Mouse (Mus musculus): ENCODE results near the gene Camta1. TPM values are rescaled to one million over a fixed set of nuclear protein-coding genes. Genes with fewer than 3 reads are reported as not detected.

The Camta1 gene
- total RNA-seq, 2 experiments from 2014 or later, result 234 to 244 TPM

GRCm38 (mm10) chr4:151263786-151264414, 597.8 kb downstream of the Camta1 start:
- intact Hi-C loops (cut with DNase I), result no loop called here
- DNase-seq (ENCODE audit: low spot score), result no peak

DNA sequence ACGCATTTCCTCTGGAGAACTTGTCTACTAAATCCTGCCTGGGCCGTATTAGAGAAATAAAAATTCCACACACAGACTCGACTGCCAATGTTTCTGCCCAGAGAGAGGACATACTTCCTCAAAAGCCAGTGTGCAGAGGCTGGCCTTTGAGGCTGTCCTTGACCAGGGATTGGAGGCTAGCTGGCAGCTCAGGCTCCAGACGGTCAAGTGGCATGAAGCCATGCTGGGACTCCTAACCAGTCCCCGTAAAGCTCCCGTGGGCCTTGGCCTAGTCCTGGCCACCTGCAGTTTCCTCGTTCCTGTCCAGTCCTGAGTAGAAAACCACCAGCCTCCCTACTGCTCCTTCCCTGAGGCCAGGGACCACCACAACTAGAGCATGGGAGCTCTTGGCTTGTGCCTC, 598.6 kb downstream of the Camta1 start:
- no peak for DNase-seq (ENCODE audit: low spot score)
- intact Hi-C loops (cut with DNase I), result no loop called here

DNA sequence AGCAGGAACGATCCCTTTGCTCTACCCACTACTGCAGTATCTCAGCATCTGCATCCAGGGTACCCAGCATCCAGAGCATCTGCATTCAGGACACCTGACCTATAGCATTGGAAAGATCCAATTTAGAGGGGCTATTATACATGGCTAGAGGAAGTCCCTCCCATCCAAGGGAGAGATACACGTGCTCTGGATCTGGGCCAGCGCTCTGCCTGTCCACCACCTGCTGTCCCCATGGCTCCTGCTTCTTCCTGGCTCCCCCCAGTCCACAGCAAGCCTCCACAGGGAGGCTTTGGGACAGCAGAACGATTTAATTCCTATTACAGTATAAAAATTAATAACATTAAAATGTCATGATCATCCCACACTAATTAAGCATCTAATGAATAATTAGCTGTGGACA, 605.1 kb downstream of the Camta1 start:
- no peak for DNase-seq (ENCODE audit: low spot score)
- intact Hi-C loops (cut with DNase I), result no loop called here

DNA sequence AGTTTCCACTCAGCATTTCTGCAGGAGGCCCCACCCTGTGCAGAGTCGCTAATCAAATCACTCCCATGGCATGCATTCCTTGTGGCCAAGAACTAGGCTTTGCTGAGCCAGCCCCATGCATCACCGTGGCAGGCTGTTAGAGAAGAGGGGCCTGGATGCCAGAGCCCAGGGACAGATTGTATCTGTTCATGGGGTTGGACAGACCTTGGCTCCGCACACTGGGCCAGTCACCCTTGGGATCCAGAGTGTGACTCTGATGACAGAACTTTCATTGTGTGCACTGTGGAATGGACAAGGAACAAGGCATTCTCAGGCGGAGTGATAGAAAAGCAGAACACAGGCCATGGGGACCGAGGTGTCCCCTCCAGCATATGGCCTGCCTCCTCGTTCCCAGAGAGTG, 610.9 kb downstream of the Camta1 start:
- intact Hi-C loops (cut with DNase I), result no loop called here
- DNase-seq (ENCODE audit: low spot score), result no peak

DNA sequence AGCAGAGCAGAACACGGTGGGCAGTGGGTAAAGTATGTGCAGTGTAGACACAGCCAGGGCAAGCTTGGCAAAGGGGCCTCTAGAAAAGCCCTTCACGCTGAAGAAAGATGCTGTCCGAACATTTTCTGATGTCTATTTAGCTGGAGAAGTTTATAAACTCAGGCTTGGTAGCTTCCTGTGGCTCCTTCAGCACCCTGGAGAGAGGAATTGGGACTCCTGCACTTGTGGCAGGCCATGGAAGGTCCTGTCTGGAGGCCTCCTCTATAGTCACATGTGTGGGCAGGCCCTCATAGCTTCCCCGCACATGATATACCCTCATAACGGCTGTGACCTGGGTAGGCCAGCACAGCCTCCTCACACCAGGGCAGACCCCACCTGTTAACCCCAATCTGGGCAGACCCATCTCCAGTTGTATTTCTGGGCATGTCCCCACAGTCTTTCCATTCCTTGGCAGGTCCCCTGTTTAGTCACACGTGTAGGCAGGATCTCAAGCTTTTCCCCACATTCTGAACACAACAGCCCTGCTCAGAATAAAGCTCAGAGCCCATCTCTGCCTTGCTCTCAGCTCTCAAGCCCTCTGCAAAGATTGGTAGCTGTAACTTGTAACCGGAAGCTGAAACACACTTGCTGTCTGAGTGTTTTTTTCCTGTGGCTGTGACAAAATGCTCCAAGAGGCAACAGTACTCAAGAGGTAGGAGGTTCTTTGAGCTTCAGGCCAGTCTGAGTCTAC, 616.4 kb downstream of the Camta1 start:
- no peak for DNase-seq (ENCODE audit: low spot score)

GRCm38 (mm10) chr4:151243445-151243844, 618.2 kb downstream of the Camta1 start:
- DNase-seq (ENCODE audit: low spot score), result no peak
- intact Hi-C loops (cut with DNase I), result no loop called here

More for the DNA sequence above, 616.4 kb downstream of the Camta1 start:
- intact Hi-C loops (cut with DNase I), result no loop called here

- intact Hi-C loops (cut with DNase I), result no loop called here
- DNase-seq (ENCODE audit: low spot score), result no peak
These were observed 618.9 kb downstream of the Camta1 start for GRCm38 (mm10) chr4:151242751-151243150.

DNA sequence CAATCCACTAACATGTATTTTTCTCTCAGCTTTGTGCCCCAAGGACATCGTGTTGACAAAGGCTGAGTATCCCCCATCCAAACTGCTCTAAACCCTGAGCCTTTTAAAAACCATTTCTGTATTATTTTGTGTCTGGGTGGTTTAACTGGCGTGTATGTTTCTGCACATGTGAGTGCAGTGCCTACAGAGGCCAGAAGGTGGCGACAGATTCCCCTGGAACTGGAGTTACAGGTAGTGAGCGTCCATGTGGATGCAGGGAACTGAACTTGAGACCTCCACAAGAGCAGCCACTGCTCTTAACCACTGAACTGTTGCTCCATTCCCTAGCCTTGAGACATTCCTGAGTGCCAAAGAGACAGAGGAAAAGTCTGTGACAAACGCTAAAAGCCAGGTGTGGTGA, 621.2 kb downstream of the Camta1 start:
- no peak for DNase-seq (ENCODE audit: low spot score)
- intact Hi-C loops (cut with DNase I), result no loop called here

GRCm38 (mm10) chr4:151238970-151239684, 622.5 kb downstream of the Camta1 start:
- intact Hi-C loops (cut with DNase I), result no loop called here
- no peak for DNase-seq (ENCODE audit: low spot score)

GRCm38 (mm10) chr4:151237501-151237900, 624.2 kb downstream of the Camta1 start:
- intact Hi-C loops (cut with DNase I), result no loop called here
- DNase-seq (ENCODE audit: low spot score), result no peak

- intact Hi-C loops (cut with DNase I), result no loop called here
These were observed 626.7 kb downstream of the Camta1 start for GRCm38 (mm10) chr4:151234981-151235380.

GRCm38 (mm10) chr4:151232028-151232427, 629.6 kb downstream of the Camta1 start:
- intact Hi-C loops (cut with DNase I), result no loop called here
- DNase-seq (ENCODE audit: low spot score), result no peak

More at GRCm38 (mm10) chr4:151234981-151235380, 626.7 kb downstream of the Camta1 start:
- DNase-seq (ENCODE audit: low spot score), result no peak

GRCm38 (mm10) chr4:151229073-151229472, 632.6 kb downstream of the Camta1 start:
- intact Hi-C loops (cut with DNase I), result no loop called here
- no peak for DNase-seq (ENCODE audit: low spot score)

DNA sequence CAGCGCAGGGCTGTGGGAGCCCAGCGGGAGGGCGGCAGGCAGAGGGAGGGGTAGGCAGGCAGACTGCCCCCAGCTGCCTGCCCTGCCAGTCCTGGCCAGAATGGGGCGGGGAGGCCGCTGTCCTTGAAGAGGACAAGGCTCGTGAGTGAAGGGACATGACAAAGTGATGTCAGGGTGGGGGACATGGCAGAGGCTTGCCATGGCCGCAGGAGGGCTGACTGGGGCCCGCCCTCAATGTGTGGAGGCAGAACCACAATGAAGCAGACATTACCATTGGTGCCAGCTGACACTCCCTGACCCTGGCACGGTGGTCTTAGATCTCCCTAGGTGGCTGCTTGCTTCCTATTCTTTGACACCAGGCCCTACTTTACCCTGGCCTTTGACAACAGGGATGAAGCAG, 635.2 kb downstream of the Camta1 start:
- intact Hi-C loops (cut with DNase I), result no loop called here

DNA sequence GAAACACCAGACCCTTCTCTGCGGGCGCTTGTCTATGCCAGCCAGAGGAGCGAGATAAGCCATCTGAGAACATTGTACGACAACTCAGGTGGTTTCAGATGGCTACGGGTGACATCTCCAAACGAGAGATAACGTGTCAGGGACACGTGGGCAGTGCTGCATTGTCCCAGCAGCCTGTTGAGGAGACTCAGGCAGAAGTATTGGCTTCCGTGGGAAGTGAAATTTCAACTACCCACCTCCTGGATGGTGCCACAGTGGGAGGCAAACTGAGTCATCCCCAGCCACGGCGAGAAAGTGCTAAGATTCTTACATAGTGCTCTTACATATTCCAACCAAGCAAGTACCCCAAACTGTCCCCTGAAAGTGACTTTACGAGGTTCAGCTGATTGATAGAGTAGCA, 637.7 kb downstream of the Camta1 start:
- DNase-seq (ENCODE audit: low spot score), result no peak
- intact Hi-C loops (cut with DNase I), result no loop called here

More for the DNA sequence above, 635.2 kb downstream of the Camta1 start:
- DNase-seq (ENCODE audit: low spot score), result no peak

GRCm38 (mm10) chr4:151223263-151223996, 638.2 kb downstream of the Camta1 start:
- no peak for DNase-seq (ENCODE audit: low spot score)
- intact Hi-C loops (cut with DNase I), result no loop called here

DNA sequence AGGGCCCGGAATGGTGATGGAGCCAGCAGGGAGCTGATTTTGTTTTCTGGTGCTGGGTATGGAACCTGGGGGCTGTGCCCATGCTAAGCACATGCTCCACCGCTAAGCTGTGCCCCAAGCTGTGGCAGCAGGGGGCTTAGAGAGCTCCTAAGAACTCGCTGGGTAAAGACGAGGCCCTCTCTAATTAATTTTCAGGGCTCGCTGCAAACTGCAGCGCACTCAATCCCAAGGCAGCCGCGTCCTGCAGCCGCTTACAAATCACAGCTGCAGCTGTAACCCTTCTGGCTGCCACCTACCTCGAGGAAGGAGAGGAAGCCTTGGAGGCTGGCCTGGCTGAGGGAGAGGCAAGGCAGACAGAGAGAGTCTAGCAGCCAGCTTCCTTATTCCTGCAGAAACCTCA, 639.0 kb downstream of the Camta1 start:
- no peak for DNase-seq (ENCODE audit: low spot score)
- intact Hi-C loops (cut with DNase I), result no loop called here

DNA sequence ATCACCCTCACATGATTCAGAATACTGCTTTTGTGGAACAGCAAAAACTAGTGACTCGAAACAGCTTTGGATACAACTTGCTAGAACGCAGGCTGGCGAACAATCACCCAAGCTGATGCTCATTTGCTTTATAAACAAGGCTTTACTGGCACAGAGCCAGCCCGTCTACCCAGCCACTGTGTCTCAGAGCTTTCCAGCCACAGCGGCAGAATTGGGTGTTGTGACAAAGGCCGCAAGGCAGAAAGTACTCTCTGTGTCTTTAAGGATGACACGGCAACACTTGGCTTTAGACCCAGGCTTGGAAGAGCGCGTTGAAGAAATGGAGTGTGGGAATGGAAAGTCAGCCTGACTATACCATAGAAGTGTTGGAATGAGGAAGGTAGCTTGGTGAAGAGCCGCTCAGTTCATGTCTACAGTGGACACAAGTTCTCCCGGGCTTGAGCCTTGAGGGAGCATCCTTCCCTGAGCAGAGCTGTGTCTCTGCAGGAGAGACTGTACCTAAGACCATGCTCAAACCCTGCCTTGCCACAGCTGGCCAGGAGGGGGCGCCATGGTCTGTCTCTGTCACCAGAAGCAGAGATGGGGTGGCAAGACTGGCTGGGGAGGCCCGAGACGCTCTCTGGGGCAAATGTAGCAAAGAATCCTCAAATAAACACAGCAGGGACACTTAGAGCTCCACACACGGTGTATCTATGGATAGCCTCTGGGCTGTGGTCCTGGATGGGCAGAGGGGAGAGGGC, 645.0 kb downstream of the Camta1 start:
- intact Hi-C loops (cut with DNase I), result no loop called here
- no peak for DNase-seq (ENCODE audit: low spot score)

GRCm38 (mm10) chr4:151215866-151216265, 645.8 kb downstream of the Camta1 start:
- intact Hi-C loops (cut with DNase I), result no loop called here
- no peak for DNase-seq (ENCODE audit: low spot score)

DNA sequence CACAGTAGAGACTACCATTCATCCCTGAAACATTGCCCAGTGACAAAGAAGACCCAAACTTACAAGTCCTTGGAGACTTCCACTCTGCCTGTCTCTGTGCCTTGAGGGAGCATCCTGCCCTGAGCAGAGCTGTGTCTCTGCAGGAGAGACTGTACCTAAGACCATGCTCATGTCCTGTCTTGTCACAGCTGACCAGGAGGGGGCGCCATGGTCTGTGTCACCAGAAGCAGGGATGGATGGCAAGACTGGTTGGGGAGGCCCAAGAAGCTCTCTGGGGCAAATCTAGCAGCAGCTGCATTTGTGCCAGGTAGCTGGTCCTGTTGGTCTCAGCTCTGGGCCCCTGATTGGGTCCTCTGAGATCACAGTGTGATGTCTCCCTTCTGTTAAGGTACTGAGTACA, 646.5 kb downstream of the Camta1 start:
- intact Hi-C loops (cut with DNase I), result no loop called here
- DNase-seq (ENCODE audit: low spot score), result no peak
